In genomic region chrX:7728922-7729265, GRCm38 (mm10) we compare ENCODE assay signal across 8 mouse cellular contexts. TPM values are rescaled to one million over a fixed set of nuclear protein-coding genes. Genes with fewer than 3 reads are reported as not detected.
A peak's percentile ranks its signal among the peaks of the same experiment; 100 is the strongest.
DNase-seq lines count a peak whose midpoint lies in the region; ATAC-seq and TF ChIP-seq lines count a peak whose summit lies in the region.

No protein-coding gene starts in this region.

- H3K4me3 ChIP-seq in lung, embryonic 14.5 days (ENCODE audit: low read depth, low read length), result peak overlapping the region; percentile 46
- peak overlapping the region; percentile 48 for H3K4me3 ChIP-seq in embryonic facial prominence, embryonic 14.5 days (ENCODE audit: low read depth, low read length)
- peak overlapping the region; percentile 53 for H3K4me3 ChIP-seq in intestine, embryonic 16.5 days (ENCODE audit: low read length)
- peak overlapping the region; percentile 39 for H3K4me3 ChIP-seq in neural tube, embryonic 14.5 days (ENCODE audit: low read depth, low read length)

- peak overlapping the region; percentile 49 for H3K9ac ChIP-seq in lung, embryonic 14.5 days
- H3K9ac ChIP-seq in embryonic facial prominence, embryonic 14.5 days (ENCODE audit: low read depth, low read length), result peak overlapping the region; percentile 60
- H3K9ac ChIP-seq in intestine, embryonic 16.5 days (ENCODE audit: low read depth, low read length), result peak overlapping the region; percentile 48
- peak overlapping the region; percentile 50 for H3K9ac ChIP-seq in neural tube, embryonic 14.5 days (replicated peaks; ENCODE audit: low read depth, low read length)

- peak overlapping the region; percentile 65 for H3K4me2 ChIP-seq in lung, embryonic 14.5 days
- peak overlapping the region; percentile 57 for H3K4me2 ChIP-seq in embryonic facial prominence, embryonic 14.5 days (ENCODE audit: low read depth, low read length)
- H3K4me2 ChIP-seq in intestine, embryonic 16.5 days (ENCODE audit: low read depth, low read length), result peak overlapping the region; percentile 52
- H3K4me2 ChIP-seq in neural tube, embryonic 14.5 days (ENCODE audit: low read depth, low read length), result peak overlapping the region; percentile 53

- no peak for TF ChIP-seq CTCF in lung, embryonic 14.5 days (IDR thresholded peaks at IDR 0.05; ENCODE audit: low read depth)

- no peaks in the 10 kb centered on the region for H3K4me1 ChIP-seq in lung, embryonic 14.5 days (ENCODE audit: insufficient read depth)
- no peaks in the 10 kb centered on the region for H3K4me1 ChIP-seq in embryonic facial prominence, embryonic 14.5 days (ENCODE audit: control insufficient read depth, insufficient read depth, low read length)
- H3K4me1 ChIP-seq in intestine, embryonic 16.5 days (ENCODE audit: control insufficient read depth, insufficient read depth, low read length), result 0 out of 2 replicates have a peak, but pooled peaks cover 3% of the 10 kb centered on the region
- H3K4me1 ChIP-seq in neural tube, embryonic 14.5 days (ENCODE audit: control insufficient read depth, insufficient read depth, low read length), result no peaks in the 10 kb centered on the region

- no peak for DNase-seq in lung, embryonic 14.5 days
- DNase-seq in lung, postnatal 36 days, result no peak
- DNase-seq in embryonic facial prominence, embryonic 14.5 days (ENCODE audit: low spot score), result no peak
- DNase-seq in adrenal gland, adult (ENCODE audit: inconsistent age in 2 of 2, low spot score in 1 of 2), result no peak
- no peak for DNase-seq in right cerebral cortex, postnatal 14 days
- no peak for DNase-seq in cerebellum, adult 9-11 months

- H3K9me3 ChIP-seq in lung, embryonic 14.5 days (ENCODE audit: low read depth, low read length), result no peaks in the 10 kb centered on the region
- H3K9me3 ChIP-seq in embryonic facial prominence, embryonic 14.5 days (ENCODE audit: control insufficient read depth, low read length), result no peaks in the 10 kb centered on the region
- H3K9me3 ChIP-seq in intestine, embryonic 16.5 days (ENCODE audit: control insufficient read depth, low read length), result no peaks in the 10 kb centered on the region
- H3K9me3 ChIP-seq in neural tube, embryonic 14.5 days (ENCODE audit: control insufficient read depth, low read length), result no peaks in the 10 kb centered on the region

- WGBS in lung, embryonic 14.5 days, result 18% methylated on average over 4 of the region's 4 CpGs
- WGBS in embryonic facial prominence, embryonic 14.5 days, result 50% methylated on average over 4 of the region's 4 CpGs
- WGBS in intestine, embryonic 16.5 days, result 37% methylated on average over 4 of the region's 4 CpGs
- WGBS in neural tube, embryonic 14.5 days, result 25% methylated on average over 4 of the region's 4 CpGs

- no peak overlapping the region for H3K27ac ChIP-seq in lung, embryonic 14.5 days (ENCODE audit: low read depth)
- H3K27ac ChIP-seq in embryonic facial prominence, embryonic 14.5 days (replicated peaks; ENCODE audit: low read depth, low read length), result no peak overlapping the region
- no peak overlapping the region for H3K27ac ChIP-seq in intestine, embryonic 16.5 days (ENCODE audit: low read length)
- peak overlapping the region; percentile 73 for H3K27ac ChIP-seq in neural tube, embryonic 14.5 days (ENCODE audit: low read depth, low read length)

- no peaks in the 10 kb centered on the region for H3K27me3 ChIP-seq in lung, embryonic 14.5 days (ENCODE audit: insufficient read depth, low read length)
- no peaks in the 10 kb centered on the region for H3K27me3 ChIP-seq in embryonic facial prominence, embryonic 14.5 days (replicated peaks; ENCODE audit: control insufficient read depth, insufficient read depth, low read length)
- H3K27me3 ChIP-seq in intestine, embryonic 16.5 days (replicated peaks; ENCODE audit: control insufficient read depth, insufficient read depth, low read length), result no peaks in the 10 kb centered on the region
- no peaks in the 10 kb centered on the region for H3K27me3 ChIP-seq in neural tube, embryonic 14.5 days (ENCODE audit: control insufficient read depth, insufficient read depth, low read length)

- ATAC-seq in lung, embryonic 14.5 days (ENCODE audit: insufficient read depth), result peak; percentile 1; the same call in 1 of the 2 replicates
- peak; percentile 14 for ATAC-seq in embryonic facial prominence, embryonic 14.5 days (ENCODE audit: low read depth)
- ATAC-seq in intestine, embryonic 16.5 days, result peak; percentile 45
- no peak for ATAC-seq in neural tube, embryonic 14.5 days (ENCODE audit: low read depth)

- peaks cover 23% of the 10 kb centered on the region; the same call in 1 of the 2 replicates for H3K36me3 ChIP-seq in lung, embryonic 14.5 days (ENCODE audit: insufficient read depth)
- 0 out of 2 replicates have a peak, but pooled peaks cover 10% of the 10 kb centered on the region for H3K36me3 ChIP-seq in embryonic facial prominence, embryonic 14.5 days (ENCODE audit: control insufficient read depth, insufficient read depth, low read length)
- H3K36me3 ChIP-seq in intestine, embryonic 16.5 days (ENCODE audit: control insufficient read depth, insufficient read depth, low read length), result no peaks in the 10 kb centered on the region
- no peaks in the 10 kb centered on the region for H3K36me3 ChIP-seq in neural tube, embryonic 14.5 days (ENCODE audit: control insufficient read depth, insufficient read depth, low read length)

RNA-seq across cellular contexts. Expression of gene Praf2, which starts 0.7 kb away (rescaled TPM):
- 71.2 and 71.8 TPM in 2 replicates for polyA plus RNA-seq in lung, embryonic 14.5 days (2014; fragmentation: Nextera tagmentation; extraction: Ambion mirVana)
- polyA plus RNA-seq in embryonic facial prominence, embryonic 14.5 days (2014; fragmentation: Nextera tagmentation; extraction: Ambion mirVana), result 83.5 and 85.5 TPM in 2 replicates
- 59.7 and 60.8 TPM in 2 replicates for polyA plus RNA-seq in intestine, embryonic 16.5 days (2015; fragmentation: Nextera tagmentation; extraction: Ambion mirVana)
- polyA plus RNA-seq in neural tube, embryonic 14.5 days (2014; fragmentation: Nextera tagmentation; extraction: Ambion mirVana), result 137 and 147 TPM in 2 replicates

RNA-seq across cellular contexts. Expression of gene Gm45208, which starts 6.8 kb away (rescaled TPM):
- polyA plus RNA-seq in lung, embryonic 14.5 days (2014; fragmentation: Nextera tagmentation; extraction: Ambion mirVana), result 0.49 and 1.1 TPM in 2 replicates
- not detected in 2 replicates for polyA plus RNA-seq in embryonic facial prominence, embryonic 14.5 days (2014; fragmentation: Nextera tagmentation; extraction: Ambion mirVana)
- 0.37 TPM in 1 of 2 replicates, not detected in the other for polyA plus RNA-seq in intestine, embryonic 16.5 days (2015; fragmentation: Nextera tagmentation; extraction: Ambion mirVana)
- polyA plus RNA-seq in neural tube, embryonic 14.5 days (2014; fragmentation: Nextera tagmentation; extraction: Ambion mirVana), result 0.47 and 2.9 TPM in 2 replicates

RNA-seq across cellular contexts. Expression of gene Wdr45, which starts 14.8 kb away (rescaled TPM):
- polyA plus RNA-seq in lung, embryonic 14.5 days (2014; fragmentation: Nextera tagmentation; extraction: Ambion mirVana), result 32.1 and 32.8 TPM in 2 replicates
- polyA plus RNA-seq in embryonic facial prominence, embryonic 14.5 days (2014; fragmentation: Nextera tagmentation; extraction: Ambion mirVana), result 18.7 and 26.5 TPM in 2 replicates
- polyA plus RNA-seq in intestine, embryonic 16.5 days (2015; fragmentation: Nextera tagmentation; extraction: Ambion mirVana), result 25.8 and 26.6 TPM in 2 replicates
- 22.3 and 23.6 TPM in 2 replicates for polyA plus RNA-seq in neural tube, embryonic 14.5 days (2014; fragmentation: Nextera tagmentation; extraction: Ambion mirVana)

RNA-seq across cellular contexts. Expression of gene Ccdc120, which starts 21.8 kb away (rescaled TPM):
- polyA plus RNA-seq in lung, embryonic 14.5 days (2014; fragmentation: Nextera tagmentation; extraction: Ambion mirVana), result 22.7 and 25.3 TPM in 2 replicates
- polyA plus RNA-seq in embryonic facial prominence, embryonic 14.5 days (2014; fragmentation: Nextera tagmentation; extraction: Ambion mirVana), result 11.0 and 14.8 TPM in 2 replicates
- polyA plus RNA-seq in intestine, embryonic 16.5 days (2015; fragmentation: Nextera tagmentation; extraction: Ambion mirVana), result 9.2 and 12.0 TPM in 2 replicates
- polyA plus RNA-seq in neural tube, embryonic 14.5 days (2014; fragmentation: Nextera tagmentation; extraction: Ambion mirVana), result 55.9 and 57.1 TPM in 2 replicates

RNA-seq across cellular contexts. Expression of gene Gpkow, which starts 32.0 kb away (rescaled TPM):
- polyA plus RNA-seq in lung, embryonic 14.5 days (2014; fragmentation: Nextera tagmentation; extraction: Ambion mirVana), result 46.6 and 46.9 TPM in 2 replicates
- 40.0 and 42.1 TPM in 2 replicates for polyA plus RNA-seq in embryonic facial prominence, embryonic 14.5 days (2014; fragmentation: Nextera tagmentation; extraction: Ambion mirVana)
- 28.0 and 29.5 TPM in 2 replicates for polyA plus RNA-seq in intestine, embryonic 16.5 days (2015; fragmentation: Nextera tagmentation; extraction: Ambion mirVana)
- 50.0 and 55.7 TPM in 2 replicates for polyA plus RNA-seq in neural tube, embryonic 14.5 days (2014; fragmentation: Nextera tagmentation; extraction: Ambion mirVana)
